Mouse (Mus musculus): ENCODE measurements around the gene Nuak2. TPM values are rescaled to one million over a fixed set of nuclear protein-coding genes. Genes with fewer than 3 reads are reported as not detected.

The Nuak2 gene
- polyA plus RNA-seq, 1 experiment from 2014 or later, result 11.1 TPM

DNA sequence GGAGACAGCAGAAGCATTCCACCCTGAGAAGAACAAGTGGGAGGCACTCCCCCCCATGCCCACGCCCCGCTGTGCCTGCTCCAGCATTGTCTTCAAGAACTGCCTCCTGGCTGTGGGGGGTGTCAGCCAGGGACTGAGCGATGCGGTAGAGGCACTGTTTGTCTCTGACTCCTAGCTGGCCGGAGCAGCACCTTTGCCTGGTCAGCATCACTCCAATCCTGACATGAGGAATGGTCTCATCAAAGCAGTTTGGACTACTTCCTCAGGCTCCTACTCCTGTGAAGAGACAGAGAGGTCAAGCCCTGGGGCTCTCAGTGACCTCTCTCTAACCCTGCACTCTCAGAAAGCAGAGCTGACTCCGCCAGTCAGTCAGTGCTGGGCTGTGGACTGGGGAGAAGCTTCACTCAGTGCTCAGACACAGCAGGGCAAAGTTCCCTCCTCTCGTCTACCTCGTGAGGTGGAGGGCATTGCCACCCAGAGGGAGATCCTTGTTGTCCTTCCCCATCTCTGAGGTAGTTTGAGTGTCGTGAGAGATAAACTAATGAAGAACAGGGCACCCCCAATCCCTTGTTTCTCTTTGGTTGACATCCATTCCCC, 11.2 kb upstream of the Nuak2 start:
- peaks cover 7% of the 10 kb centered on the region for H3K4me1 ChIP-seq (ENCODE audit: control insufficient read depth, insufficient read depth, low read depth, low read length)
- 42% methylated on average over 9 of the region's 9 CpGs for WGBS

DNA sequence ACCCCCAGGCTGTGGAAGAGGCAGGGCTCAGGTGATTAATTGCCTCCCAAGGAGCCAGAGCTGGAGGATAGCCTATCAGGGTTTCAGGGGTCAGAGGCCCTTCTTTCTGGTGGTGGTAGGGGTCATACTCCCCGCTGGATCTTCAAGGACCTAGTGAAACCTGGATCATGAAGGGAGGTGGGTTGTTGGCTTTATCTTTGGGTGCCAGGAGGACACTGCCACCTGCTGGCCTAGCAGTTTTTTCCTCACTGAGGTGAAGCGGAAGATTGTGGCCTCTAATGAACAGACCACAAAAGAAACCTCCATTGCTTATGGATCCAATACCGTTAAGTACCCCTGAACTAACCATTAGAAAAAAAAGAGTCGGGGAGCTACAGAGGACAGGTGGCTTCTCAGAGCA, 9.8 kb upstream of the Nuak2 start:
- no peaks in the 10 kb centered on the region for H3K36me3 ChIP-seq (ENCODE audit: control insufficient read depth, insufficient read depth, low read length)
- no peak overlapping the region for H3K9ac ChIP-seq (ENCODE audit: low read depth, low read length)
- H3K9me3 ChIP-seq (ENCODE audit: control insufficient read depth, low read length), result no peaks in the 10 kb centered on the region
- H3K27ac ChIP-seq (ENCODE audit: low read depth, low read length), result no peak overlapping the region
- no peak overlapping the region for H3K4me2 ChIP-seq (ENCODE audit: low read length)
- ATAC-seq, result no peak
- 45% methylated on average over 4 of the region's 4 CpGs for WGBS
- H3K4me1 ChIP-seq (ENCODE audit: control insufficient read depth, insufficient read depth, low read depth, low read length), result peaks cover 4% of the 10 kb centered on the region
- no peak overlapping the region for H3K4me3 ChIP-seq (ENCODE audit: low read length)
- H3K27me3 ChIP-seq (replicated peaks; ENCODE audit: control insufficient read depth, insufficient read depth, low read length), result no peaks in the 10 kb centered on the region

More for the DNA sequence above, 11.2 kb upstream of the Nuak2 start:
- H3K27me3 ChIP-seq (replicated peaks; ENCODE audit: control insufficient read depth, insufficient read depth, low read length), result no peaks in the 10 kb centered on the region
- no peak overlapping the region for H3K4me2 ChIP-seq (ENCODE audit: low read length)
- ATAC-seq, result no peak
- H3K9ac ChIP-seq (ENCODE audit: low read depth, low read length), result no peak overlapping the region
- no peak overlapping the region for H3K27ac ChIP-seq (ENCODE audit: low read depth, low read length)
- no peak overlapping the region for H3K4me3 ChIP-seq (ENCODE audit: low read length)
- H3K9me3 ChIP-seq (ENCODE audit: control insufficient read depth, low read length), result no peaks in the 10 kb centered on the region
- H3K36me3 ChIP-seq (ENCODE audit: control insufficient read depth, insufficient read depth, low read length), result no peaks in the 10 kb centered on the region

DNA sequence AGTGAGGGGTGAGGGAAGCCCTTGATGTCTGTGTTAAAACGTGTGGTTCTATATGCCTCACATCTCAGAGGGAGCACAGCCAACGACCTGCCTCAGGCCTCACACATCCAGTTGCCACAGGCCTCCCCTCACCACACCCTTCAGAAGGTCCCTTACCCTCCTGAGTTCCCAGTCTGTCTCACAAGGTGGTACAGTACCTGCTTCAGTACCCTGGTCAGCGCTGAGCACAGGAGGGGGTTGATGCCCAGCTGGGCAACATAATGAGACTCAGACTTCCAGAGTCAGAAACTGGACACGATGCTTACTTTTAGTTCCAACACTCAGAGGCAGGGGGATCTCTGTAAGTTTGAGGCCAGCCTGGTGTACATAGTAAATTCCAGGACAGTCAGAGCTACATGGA, 9.1 kb upstream of the Nuak2 start:
- H3K4me3 ChIP-seq (ENCODE audit: low read length), result no peak overlapping the region
- H3K9ac ChIP-seq (ENCODE audit: low read depth, low read length), result no peak overlapping the region
- no peaks in the 10 kb centered on the region for H3K27me3 ChIP-seq (replicated peaks; ENCODE audit: control insufficient read depth, insufficient read depth, low read length)
- no peaks in the 10 kb centered on the region for H3K9me3 ChIP-seq (ENCODE audit: control insufficient read depth, low read length)
- no peaks in the 10 kb centered on the region for H3K4me1 ChIP-seq (ENCODE audit: control insufficient read depth, insufficient read depth, low read depth, low read length)
- no peak overlapping the region for H3K4me2 ChIP-seq (ENCODE audit: low read length)
- no peaks in the 10 kb centered on the region for H3K36me3 ChIP-seq (ENCODE audit: control insufficient read depth, insufficient read depth, low read length)
- 22% methylated on average over 4 of the region's 4 CpGs for WGBS
- no peak for ATAC-seq
- H3K27ac ChIP-seq (ENCODE audit: low read depth, low read length), result no peak overlapping the region

DNA sequence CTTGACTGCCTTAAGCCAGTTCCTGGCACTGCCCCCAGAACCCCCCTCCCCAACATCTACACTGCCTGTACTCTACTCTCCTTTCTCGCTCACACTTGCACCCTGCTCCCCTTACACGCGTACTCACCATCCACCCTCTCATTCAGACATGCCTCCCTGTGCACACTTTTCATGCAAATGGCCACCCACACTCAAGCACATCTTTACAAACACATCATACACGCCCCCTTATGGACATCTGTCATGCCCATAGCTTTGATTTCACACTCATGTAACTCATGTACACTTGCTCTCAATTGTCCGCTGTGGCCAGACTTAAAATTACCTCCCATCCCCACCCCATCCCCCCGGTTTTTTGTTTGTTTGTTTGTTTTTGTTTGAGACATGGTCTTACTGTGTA, 8.0 kb upstream of the Nuak2 start:
- 84% methylated on average over 6 of the region's 6 CpGs for WGBS
- no peak for ATAC-seq
- Histone ChIP-seq H3K36me3 (ENCODE audit: control insufficient read depth, insufficient read depth, low read length) (no peaks in the 10 kb centered on the region), H3K4me2 (ENCODE audit: low read length) (no peak overlapping the region), H3K27ac (ENCODE audit: low read depth, low read length) (no peak overlapping the region), H3K9ac (ENCODE audit: low read depth, low read length) (no peak overlapping the region), H3K27me3 (replicated peaks; ENCODE audit: control insufficient read depth, insufficient read depth, low read length) (no peaks in the 10 kb centered on the region), H3K9me3 (ENCODE audit: control insufficient read depth, low read length) (no peaks in the 10 kb centered on the region), H3K4me1 (ENCODE audit: control insufficient read depth, insufficient read depth, low read depth, low read length) (no peaks in the 10 kb centered on the region), H3K4me3 (ENCODE audit: low read length) (no peak overlapping the region)

DNA sequence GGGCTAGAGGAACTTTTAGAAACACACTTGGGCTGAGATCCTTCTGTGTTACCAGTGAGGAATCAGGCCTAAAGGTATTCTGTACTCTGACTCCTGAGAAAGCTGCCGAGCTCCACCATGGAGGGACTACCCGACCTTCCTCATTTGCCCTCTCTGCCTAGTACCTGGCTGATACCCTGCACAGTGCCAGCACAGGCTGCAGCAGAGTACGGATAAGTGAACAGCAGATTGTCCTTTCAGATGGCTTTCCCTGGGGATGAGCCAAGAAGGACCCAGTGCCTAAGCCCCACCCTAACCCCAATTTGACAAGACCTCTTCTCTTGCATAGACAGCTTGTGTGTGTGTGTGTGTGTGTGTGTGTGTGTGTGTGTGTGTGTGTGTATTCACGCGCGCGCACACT, 7.3 kb upstream of the Nuak2 start:
- Histone ChIP-seq H3K4me2 (ENCODE audit: low read length) (no peak overlapping the region), H3K27me3 (replicated peaks; ENCODE audit: control insufficient read depth, insufficient read depth, low read length) (no peaks in the 10 kb centered on the region), H3K9me3 (ENCODE audit: control insufficient read depth, low read length) (no peaks in the 10 kb centered on the region), H3K36me3 (ENCODE audit: control insufficient read depth, insufficient read depth, low read length) (no peaks in the 10 kb centered on the region), H3K27ac (ENCODE audit: low read depth, low read length) (no peak overlapping the region), H3K9ac (ENCODE audit: low read depth, low read length) (no peak overlapping the region), H3K4me1 (ENCODE audit: control insufficient read depth, insufficient read depth, low read depth, low read length) (no peaks in the 10 kb centered on the region), H3K4me3 (ENCODE audit: low read length) (no peak overlapping the region)
- WGBS, result 90% methylated on average over 7 of the region's 7 CpGs
- ATAC-seq, result no peak

DNA sequence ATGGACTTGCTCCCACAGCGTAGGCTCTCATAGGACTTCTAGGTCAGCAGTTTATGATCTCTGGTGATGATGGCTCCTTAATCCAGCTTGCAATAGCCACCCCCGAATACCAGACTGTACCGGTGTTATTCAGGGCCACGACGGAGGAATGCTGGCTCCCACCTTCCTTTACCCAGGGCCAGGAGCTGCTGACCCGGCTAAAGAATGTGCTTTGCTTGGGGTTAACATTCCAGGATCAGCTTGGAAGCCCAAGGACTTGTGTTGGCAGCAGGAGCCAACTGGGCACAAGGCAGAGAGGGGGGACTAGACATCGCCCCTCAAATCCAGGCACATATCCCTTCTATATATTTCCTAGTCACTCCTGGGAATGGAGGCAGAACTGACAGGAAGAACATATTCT, 5.2 kb upstream of the Nuak2 start:
- no peak overlapping the region for H3K4me2 ChIP-seq (ENCODE audit: low read length)
- no peaks in the 10 kb centered on the region for H3K27me3 ChIP-seq (replicated peaks; ENCODE audit: control insufficient read depth, insufficient read depth, low read length)
- H3K9me3 ChIP-seq (ENCODE audit: control insufficient read depth, low read length), result no peaks in the 10 kb centered on the region
- WGBS, result 72% methylated on average over 7 of the region's 7 CpGs
- H3K27ac ChIP-seq (ENCODE audit: low read depth, low read length), result no peak overlapping the region
- H3K36me3 ChIP-seq (ENCODE audit: control insufficient read depth, insufficient read depth, low read length), result no peaks in the 10 kb centered on the region
- H3K4me3 ChIP-seq (ENCODE audit: low read length), result no peak overlapping the region
- H3K9ac ChIP-seq (ENCODE audit: low read depth, low read length), result no peak overlapping the region
- ATAC-seq, result no peak
- H3K4me1 ChIP-seq (ENCODE audit: control insufficient read depth, insufficient read depth, low read depth, low read length), result peaks cover 4% of the 10 kb centered on the region

DNA sequence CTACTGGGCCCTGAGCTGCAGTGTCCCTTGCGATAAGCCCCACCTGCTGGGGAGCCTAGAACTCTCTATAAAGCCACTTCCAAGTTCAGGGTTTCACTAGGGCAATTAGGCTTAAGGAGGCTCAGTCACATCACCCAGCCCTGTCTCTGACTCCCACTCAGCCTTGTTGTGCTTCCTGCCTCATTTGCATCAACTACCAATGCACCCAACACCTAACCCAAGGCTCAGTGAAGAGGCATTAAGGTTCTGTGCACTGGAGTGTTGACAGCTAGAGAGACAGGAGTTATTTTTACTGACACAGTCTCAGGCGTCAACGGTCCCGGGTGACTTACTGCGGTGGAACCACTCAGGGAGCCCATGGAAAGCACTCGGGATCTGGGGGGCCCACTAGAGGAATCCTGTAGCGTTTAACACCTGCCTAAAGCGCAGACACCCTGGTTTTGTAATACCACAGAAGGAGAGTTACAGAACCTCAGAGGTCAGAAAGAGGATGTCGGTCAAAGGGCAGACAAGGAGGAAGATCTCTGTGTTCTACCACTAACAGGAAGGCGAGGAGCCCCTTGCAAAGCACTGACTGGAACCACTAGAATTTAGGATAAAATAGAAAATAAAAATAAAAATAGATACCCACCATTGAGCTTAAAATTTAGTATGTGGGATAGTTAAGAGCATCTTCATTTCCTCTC, 4.6 kb upstream of the Nuak2 start:
- no peak for ATAC-seq
- WGBS, result 80% methylated on average over 10 of the region's 10 CpGs

DNA sequence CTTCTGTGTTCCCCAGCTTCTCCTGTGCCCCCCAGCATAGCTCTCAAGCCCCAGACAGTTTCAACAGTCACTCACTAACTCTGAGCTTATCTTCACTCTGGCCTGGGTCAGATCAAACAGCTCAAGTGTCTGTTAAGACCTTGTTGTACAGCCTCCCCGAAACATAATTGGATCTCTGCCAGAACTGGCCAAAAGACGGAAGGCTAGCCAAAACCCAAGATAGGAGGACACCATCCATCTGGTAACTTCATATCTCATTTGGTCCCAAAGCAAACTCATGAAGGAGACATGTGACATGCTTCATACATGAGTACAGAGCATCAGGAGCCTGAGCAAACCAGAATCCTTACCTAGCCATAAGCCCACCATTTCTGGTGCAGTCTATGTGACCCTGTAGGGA, 3.9 kb upstream of the Nuak2 start:
- H3K4me2 ChIP-seq (ENCODE audit: low read length), result no peak overlapping the region
- no peak overlapping the region for H3K4me3 ChIP-seq (ENCODE audit: low read length)
- H3K27me3 ChIP-seq (replicated peaks; ENCODE audit: control insufficient read depth, insufficient read depth, low read length), result no peaks in the 10 kb centered on the region
- no peak overlapping the region for H3K9ac ChIP-seq (ENCODE audit: low read depth, low read length)
- no peak for ATAC-seq
- no peak overlapping the region for H3K27ac ChIP-seq (ENCODE audit: low read depth, low read length)
- H3K9me3 ChIP-seq (ENCODE audit: control insufficient read depth, low read length), result no peaks in the 10 kb centered on the region
- 59% methylated on average over 2 of the region's 2 CpGs for WGBS
- H3K4me1 ChIP-seq (ENCODE audit: control insufficient read depth, insufficient read depth, low read depth, low read length), result peaks cover 9% of the 10 kb centered on the region
- H3K36me3 ChIP-seq (ENCODE audit: control insufficient read depth, insufficient read depth, low read length), result no peaks in the 10 kb centered on the region

More for the DNA sequence above, 4.6 kb upstream of the Nuak2 start:
- no peak overlapping the region for H3K9ac ChIP-seq (ENCODE audit: low read depth, low read length)
- no peaks in the 10 kb centered on the region for H3K36me3 ChIP-seq (ENCODE audit: control insufficient read depth, insufficient read depth, low read length)
- H3K4me2 ChIP-seq (ENCODE audit: low read length), result no peak overlapping the region
- peaks cover 4% of the 10 kb centered on the region for H3K4me1 ChIP-seq (ENCODE audit: control insufficient read depth, insufficient read depth, low read depth, low read length)
- H3K27me3 ChIP-seq (replicated peaks; ENCODE audit: control insufficient read depth, insufficient read depth, low read length), result no peaks in the 10 kb centered on the region
- no peak overlapping the region for H3K4me3 ChIP-seq (ENCODE audit: low read length)
- no peak overlapping the region for H3K27ac ChIP-seq (ENCODE audit: low read depth, low read length)
- H3K9me3 ChIP-seq (ENCODE audit: control insufficient read depth, low read length), result no peaks in the 10 kb centered on the region

DNA sequence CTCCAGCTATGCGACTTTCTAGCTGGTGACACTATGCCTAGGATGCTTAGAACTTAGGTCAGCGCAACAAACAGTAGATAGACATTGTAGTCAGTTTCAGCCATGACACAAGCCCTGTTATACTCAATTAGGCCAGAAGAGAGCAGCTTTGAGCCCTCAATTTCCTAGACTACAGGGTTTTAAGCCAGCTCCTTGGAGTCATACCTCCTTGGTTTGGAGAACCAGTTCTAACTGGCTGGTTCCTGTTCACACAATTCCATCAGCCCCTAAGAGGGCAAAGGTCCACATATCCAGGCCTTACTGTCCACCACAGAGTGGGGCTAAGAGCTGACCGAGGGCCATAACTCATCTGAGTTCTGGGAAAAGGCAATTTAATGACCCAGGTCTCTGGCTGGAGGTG, 3.2 kb upstream of the Nuak2 start:
- H3K36me3 ChIP-seq (ENCODE audit: control insufficient read depth, insufficient read depth, low read length), result no peaks in the 10 kb centered on the region
- 55% methylated on average over 3 of the region's 3 CpGs for WGBS
- H3K4me1 ChIP-seq (ENCODE audit: control insufficient read depth, insufficient read depth, low read depth, low read length), result peaks cover 16% of the 10 kb centered on the region
- H3K4me3 ChIP-seq (ENCODE audit: low read length), result no peak overlapping the region
- no peak overlapping the region for H3K4me2 ChIP-seq (ENCODE audit: low read length)
- no peaks in the 10 kb centered on the region for H3K27me3 ChIP-seq (replicated peaks; ENCODE audit: control insufficient read depth, insufficient read depth, low read length)
- no peak overlapping the region for H3K27ac ChIP-seq (ENCODE audit: low read depth, low read length)
- no peak overlapping the region for H3K9ac ChIP-seq (ENCODE audit: low read depth, low read length)
- no peak for ATAC-seq
- H3K9me3 ChIP-seq (ENCODE audit: control insufficient read depth, low read length), result no peaks in the 10 kb centered on the region
